Mouse (Mus musculus): Measurements from ENCODE around the gene Tgif2.

DNA sequence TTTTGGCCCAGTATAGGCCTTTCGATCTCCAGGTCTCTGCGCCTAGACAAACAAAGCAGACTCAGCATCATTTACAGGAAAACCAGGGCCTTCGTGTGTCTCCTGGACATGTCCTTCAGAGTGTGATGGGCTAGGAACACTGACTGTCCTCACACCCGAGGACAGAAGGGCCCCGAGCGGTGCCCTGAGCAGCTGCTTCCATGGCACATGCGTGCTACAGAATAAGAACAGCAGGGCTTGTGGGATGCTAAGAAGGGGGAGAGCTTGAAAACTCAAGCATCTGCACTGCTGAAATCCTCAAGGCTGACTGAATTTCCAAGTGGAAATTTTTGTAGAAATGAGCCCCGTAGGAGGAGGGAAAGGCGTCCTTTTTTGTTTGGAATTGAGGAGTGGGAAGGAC, 57.2 kb downstream of the Tgif2 start:
- no peak for TF ChIP-seq GATA1 (IDR thresholded peaks at IDR 0.05; ENCODE audit: low read length)
- TF ChIP-seq TAL1 (IDR thresholded peaks at IDR 0.05; ENCODE audit: low read length): no peak
